Mouse (Mus musculus): ENCODE measurements at regions not wholly inside any gene's neighbourhood (a gene's known extent, or its start where the extent isn't known, plus 50 kb on each side); places are given as distances from the start of the nearest gene placed in this dataset.

DNA sequence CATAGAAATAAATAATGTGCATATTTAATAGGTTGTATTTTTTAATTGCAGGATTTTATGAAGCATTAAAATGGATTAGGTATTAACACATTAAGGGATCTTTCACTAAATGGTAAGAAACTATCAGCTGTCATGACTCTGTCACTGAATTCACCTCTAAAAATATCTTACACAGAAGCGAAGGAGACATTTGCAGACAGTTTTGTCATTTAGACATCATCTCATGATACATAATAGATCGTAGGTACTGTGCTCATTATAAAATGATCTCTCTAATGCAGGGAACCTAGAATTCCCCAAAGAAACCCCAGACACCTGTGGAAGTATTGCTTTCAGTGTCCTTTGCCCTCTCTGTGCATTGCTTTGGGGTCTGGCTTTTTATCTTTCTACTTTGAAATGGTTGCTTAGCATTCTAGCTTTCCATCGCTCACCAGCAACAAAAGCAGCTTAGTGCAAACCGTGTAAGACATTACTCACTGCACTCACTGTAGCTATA lies 1270.5 kb downstream of the Olfm4 start:
- no peak for TF ChIP-seq CTCF (conservative IDR thresholded peaks at IDR 0.05)
- Histone ChIP-seq H3K4me3 (no peak overlapping the region), H3K27ac (no peak overlapping the region)
- no peak for DNase-seq (ENCODE audit: low spot score in 2 of 2)

DNA sequence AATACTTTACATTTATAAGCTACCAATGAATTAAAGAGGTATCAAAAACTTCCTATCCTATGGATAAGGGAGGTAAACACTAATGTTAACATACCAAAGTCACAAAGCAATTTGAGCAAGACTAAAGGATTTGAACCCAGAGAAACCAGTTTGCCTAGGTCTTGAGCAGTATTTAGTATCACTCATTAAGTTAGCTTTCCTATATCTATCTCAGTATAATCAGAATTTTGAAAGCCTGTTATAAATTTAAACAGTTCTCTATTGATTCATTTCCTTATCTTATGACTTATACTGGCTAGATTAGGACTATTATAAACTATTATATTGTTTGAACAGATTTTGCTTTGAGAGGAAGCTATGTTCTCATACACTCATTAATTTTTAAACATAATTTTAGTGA lies 1271.5 kb downstream of the Olfm4 start:
- no peak for DNase-seq (ENCODE audit: low spot score in 2 of 2)
- no peak overlapping the region for H3K4me3 ChIP-seq
- H3K27ac ChIP-seq: no peak overlapping the region
- no peak for TF ChIP-seq CTCF (conservative IDR thresholded peaks at IDR 0.05)

DNA sequence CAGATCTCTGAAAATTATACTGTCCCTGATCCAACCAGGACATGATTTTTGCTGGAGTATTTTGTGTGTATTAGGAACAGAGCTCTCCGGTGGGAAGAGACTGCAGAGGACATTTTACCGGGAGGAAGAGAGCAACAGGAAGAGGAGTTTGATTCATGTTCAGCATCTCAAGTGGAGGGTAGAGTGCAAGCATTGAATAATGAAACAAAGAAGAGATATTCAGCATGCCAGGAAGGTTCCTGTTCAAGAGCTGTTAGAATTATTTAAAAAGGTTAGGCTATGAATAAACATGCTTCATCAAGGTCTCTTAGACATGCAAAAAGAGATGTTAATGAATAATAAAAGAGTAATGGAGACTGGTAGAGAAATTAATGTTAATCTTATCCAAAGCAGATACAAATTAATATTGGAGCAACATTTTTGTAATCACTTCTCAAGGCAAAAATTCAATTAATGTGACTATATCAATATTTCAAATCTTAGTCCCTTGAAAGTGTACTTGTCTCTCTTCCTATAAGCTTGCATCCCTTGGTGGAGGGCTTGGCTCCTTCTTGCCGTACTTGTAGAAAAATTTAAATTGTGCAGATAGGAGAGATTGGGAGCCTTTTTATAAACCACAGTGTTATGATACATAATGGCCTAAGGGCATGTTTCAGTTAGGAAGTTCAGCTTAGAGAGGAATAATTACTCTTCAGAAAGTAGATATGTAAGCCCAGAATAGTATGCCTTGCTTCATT lies 1283.9 kb downstream of the Olfm4 start:
- no peak for TF ChIP-seq CTCF (conservative IDR thresholded peaks at IDR 0.05)
- no peak overlapping the region for H3K4me3 ChIP-seq
- peak overlapping the region; percentile 56 for H3K27ac ChIP-seq
- DNase-seq (ENCODE audit: low spot score in 2 of 2): no peak

DNA sequence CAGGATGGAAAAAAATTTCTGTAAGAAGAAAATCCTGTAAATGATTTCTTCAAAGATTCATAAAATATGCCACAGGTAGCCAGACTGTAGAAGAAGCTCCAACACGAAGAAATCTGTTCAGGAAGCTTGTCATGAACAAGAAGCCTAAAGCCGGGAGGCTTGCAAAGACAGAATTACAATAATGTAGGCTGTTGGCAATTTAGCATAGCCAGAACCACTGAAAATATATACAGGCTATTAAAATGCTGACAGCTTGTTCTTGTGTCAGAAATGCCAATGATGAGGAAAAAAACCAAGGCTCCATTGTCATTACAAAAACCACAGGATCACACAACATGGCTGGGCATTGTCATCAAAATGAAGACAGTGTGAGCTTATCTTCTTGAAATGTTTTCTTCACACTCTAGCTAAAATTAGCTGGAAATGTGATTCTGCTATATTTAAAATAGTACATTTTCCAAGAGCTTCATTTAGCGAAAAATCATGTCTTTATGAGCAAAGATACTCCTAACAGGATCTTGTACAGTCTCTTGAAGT lies 1303.7 kb downstream of the Olfm4 start:
- no peak for TF ChIP-seq CTCF (conservative IDR thresholded peaks at IDR 0.05)
- H3K4me3 ChIP-seq: no peak overlapping the region
- DNase-seq (ENCODE audit: low spot score in 2 of 2): no peak
- no peak overlapping the region for H3K27ac ChIP-seq

DNA sequence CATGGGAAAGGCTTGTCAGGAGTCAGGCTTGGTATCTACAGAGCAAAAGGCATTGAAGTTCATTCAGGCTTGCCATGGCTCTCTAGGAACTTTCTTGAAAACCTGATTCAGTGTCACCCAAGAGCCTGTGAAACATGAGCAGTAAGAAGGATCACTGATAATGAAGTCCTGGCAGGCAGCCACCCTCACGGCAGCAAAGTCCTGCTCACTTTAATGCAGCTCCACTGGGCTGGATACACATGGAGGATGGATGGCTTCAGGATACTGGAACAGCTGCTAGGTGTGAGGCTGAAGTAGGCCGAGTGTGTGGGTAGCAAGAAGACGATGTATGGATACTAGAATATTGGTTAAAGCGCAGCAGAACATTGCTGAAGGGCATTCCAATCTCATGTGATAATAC lies 1323.3 kb downstream of the Olfm4 start:
- no peak for TF ChIP-seq CTCF (conservative IDR thresholded peaks at IDR 0.05)
- Histone ChIP-seq H3K27ac (no peak overlapping the region), H3K4me3 (no peak overlapping the region)
- no peak for DNase-seq (ENCODE audit: low spot score in 2 of 2)

DNA sequence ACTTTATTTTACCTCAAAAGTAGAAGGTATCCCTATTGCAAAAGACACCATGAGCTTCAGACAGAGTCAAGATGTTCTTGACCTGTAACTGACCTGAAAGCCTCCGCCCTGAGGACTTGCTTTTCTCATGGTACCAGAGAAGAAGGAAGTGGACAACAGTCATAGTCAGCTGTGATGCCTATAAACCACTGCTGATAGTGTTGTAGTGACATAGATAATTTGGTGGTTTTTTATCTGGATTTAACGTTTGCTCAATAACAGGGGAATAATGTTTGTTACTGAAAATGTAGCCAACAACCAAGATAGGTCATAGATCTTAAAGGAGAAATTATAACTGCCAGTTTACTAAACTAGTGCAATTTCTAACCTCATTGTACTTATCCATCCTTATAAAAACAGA lies 1357.2 kb downstream of the Olfm4 start:
- no peak for DNase-seq (ENCODE audit: low spot score in 2 of 2)
- Histone ChIP-seq H3K4me3 (no peak overlapping the region), H3K27ac (no peak overlapping the region)
- no peak for TF ChIP-seq CTCF (conservative IDR thresholded peaks at IDR 0.05)

DNA sequence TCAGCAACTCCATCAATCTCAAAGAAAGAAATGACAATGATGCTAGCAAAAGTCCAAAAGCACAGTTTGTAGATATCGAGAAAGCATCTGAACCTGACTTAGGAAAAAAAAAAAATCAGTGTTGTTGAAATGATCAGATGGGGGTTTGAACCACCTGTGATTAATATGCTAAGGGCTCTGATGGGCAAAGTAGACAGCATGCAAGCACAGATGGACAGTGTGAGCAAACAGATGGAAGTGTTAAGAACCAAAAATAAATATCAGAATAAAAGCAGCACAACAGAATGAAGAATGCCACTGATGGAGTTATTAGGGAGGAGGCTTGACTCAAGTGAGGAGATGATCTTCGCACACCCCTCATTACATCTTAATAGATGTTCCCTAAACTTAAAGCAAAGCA lies 1403.7 kb downstream of the Olfm4 start:
- Histone ChIP-seq H3K4me3 (no peak overlapping the region), H3K27ac (no peak overlapping the region)
- peak; percentile 22 to 38 for DNase-seq (ENCODE audit: low spot score in 2 of 2)
- no peak for TF ChIP-seq CTCF (conservative IDR thresholded peaks at IDR 0.05)
